Mouse (Mus musculus): ENCODE results near the gene Kctd21. TPM values are rescaled to one million over a fixed set of nuclear protein-coding genes. Genes with fewer than 3 reads are reported as not detected.

The Kctd21 gene
- polyA plus RNA-seq, 1 experiment from 2014 or later: 5.3 TPM

- Histone ChIP-seq H3K4me2 (peak overlapping the region; percentile 60), H3K9ac (no peak overlapping the region; the same call in 1 of the 2 replicates), H3K36me3 (ENCODE audit: poor library complexity, severe bottlenecking) (peaks cover 10% of the 10 kb centered on the region; the same call in 1 of the 2 replicates), H3K9me3 (replicated peaks) (no peaks in the 10 kb centered on the region), H3K4me3 (peak overlapping the region; percentile 32), H3K27ac (no peak overlapping the region), H3K27me3 (peaks cover 40% of the 10 kb centered on the region), H3K4me1 (peaks cover 15% of the 10 kb centered on the region)
- WGBS: 16% methylated on average over 92 of the region's 96 CpGs
- peak; percentile 60 for ATAC-seq
These were observed 6.8 kb upstream of the Kctd21 start for GRCm38 (mm10) chr7:97325156-97325985.

GRCm38 (mm10) chr7:97327376-97327775, 4.8 kb upstream of the Kctd21 start:
- Histone ChIP-seq H3K4me2 (no peak overlapping the region), H3K27ac (no peak overlapping the region), H3K27me3 (peaks cover 40% of the 10 kb centered on the region), H3K9me3 (replicated peaks) (no peaks in the 10 kb centered on the region), H3K36me3 (ENCODE audit: poor library complexity, severe bottlenecking) (peaks cover 5% of the 10 kb centered on the region; the same call in 1 of the 2 replicates), H3K9ac (no peak overlapping the region), H3K4me3 (no peak overlapping the region), H3K4me1 (peaks cover 25% of the 10 kb centered on the region)
- no peak for ATAC-seq
- 95% methylated on average over 4 of the region's 4 CpGs for WGBS

- H3K4me1 ChIP-seq: peaks cover 36% of the 10 kb centered on the region
- WGBS: 70% methylated on average over 13 of the region's 13 CpGs
- H3K27me3 ChIP-seq: peaks cover 36% of the 10 kb centered on the region
- ATAC-seq: no peak
- peak overlapping the region; percentile 40; the same call in 1 of the 2 replicates for H3K9ac ChIP-seq
- H3K4me3 ChIP-seq: no peak overlapping the region
- no peak overlapping the region for H3K27ac ChIP-seq
- no peaks in the 10 kb centered on the region; the same call in 1 of the 2 replicates for H3K36me3 ChIP-seq (ENCODE audit: poor library complexity, severe bottlenecking)
- no peak overlapping the region for H3K4me2 ChIP-seq
- no peaks in the 10 kb centered on the region for H3K9me3 ChIP-seq (replicated peaks)
These were observed 3.1 kb upstream of the Kctd21 start for GRCm38 (mm10) chr7:97328891-97329588.

- Histone ChIP-seq H3K36me3 (ENCODE audit: poor library complexity, severe bottlenecking) (no peaks in the 10 kb centered on the region), H3K9me3 (replicated peaks) (no peaks in the 10 kb centered on the region), H3K4me1 (peaks cover 36% of the 10 kb centered on the region), H3K27me3 (peaks cover 29% of the 10 kb centered on the region), H3K27ac (no peak overlapping the region), H3K4me3 (no peak overlapping the region), H3K4me2 (no peak overlapping the region), H3K9ac (no peak overlapping the region)
- WGBS: 79% methylated on average over 3 of the region's 3 CpGs
- ATAC-seq: no peak
These were observed 2.5 kb upstream of the Kctd21 start for GRCm38 (mm10) chr7:97329676-97330075.

GRCm38 (mm10) chr7:97330931-97331645, 1.0 kb upstream of the Kctd21 start:
- no peaks in the 10 kb centered on the region for H3K36me3 ChIP-seq (ENCODE audit: poor library complexity, severe bottlenecking)
- peaks cover 15% of the 10 kb centered on the region for H3K27me3 ChIP-seq
- peak overlapping the region; percentile 75 for H3K9ac ChIP-seq
- 72% methylated on average over 11 of the region's 11 CpGs for WGBS
- no peak for ATAC-seq
- no peaks in the 10 kb centered on the region for H3K9me3 ChIP-seq (replicated peaks)
- H3K4me1 ChIP-seq: peaks cover 26% of the 10 kb centered on the region
- peak overlapping the region; percentile 80 for H3K4me3 ChIP-seq
- H3K27ac ChIP-seq: no peak overlapping the region
- peak overlapping the region; percentile 78 for H3K4me2 ChIP-seq

GRCm38 (mm10) chr7:97332667-97333041, 527 bp downstream of the Kctd21 start:
- no peak for ATAC-seq
- Histone ChIP-seq H3K9me3 (replicated peaks) (no peaks in the 10 kb centered on the region), H3K27ac (no peak overlapping the region), H3K4me1 (peaks cover 26% of the 10 kb centered on the region), H3K4me2 (peak overlapping the region; percentile 78), H3K27me3 (no peaks in the 10 kb centered on the region), H3K36me3 (ENCODE audit: poor library complexity, severe bottlenecking) (no peaks in the 10 kb centered on the region), H3K9ac (peak overlapping the region; percentile 79), H3K4me3 (peak overlapping the region; percentile 80)
- 3% methylated on average over 9 of the region's 9 CpGs for WGBS

- WGBS: 83% methylated on average over 6 of the region's 6 CpGs
- Histone ChIP-seq H3K4me2 (peak overlapping the region; percentile 78), H3K4me3 (peak overlapping the region; percentile 80), H3K4me1 (peaks cover 26% of the 10 kb centered on the region), H3K36me3 (ENCODE audit: poor library complexity, severe bottlenecking) (no peaks in the 10 kb centered on the region), H3K9ac (0 out of 2 replicates have a peak overlapping the region, but pooled peaks have one; percentile 79), H3K27me3 (no peaks in the 10 kb centered on the region), H3K9me3 (replicated peaks) (no peaks in the 10 kb centered on the region), H3K27ac (no peak overlapping the region)
- no peak for ATAC-seq
These were observed 1.2 kb downstream of the Kctd21 start for GRCm38 (mm10) chr7:97333113-97333898.

- Histone ChIP-seq H3K4me1 (peaks cover 22% of the 10 kb centered on the region), H3K27me3 (no peaks in the 10 kb centered on the region), H3K27ac (no peak overlapping the region), H3K9me3 (replicated peaks) (no peaks in the 10 kb centered on the region), H3K4me3 (no peak overlapping the region), H3K4me2 (no peak overlapping the region), H3K36me3 (ENCODE audit: poor library complexity, severe bottlenecking) (no peaks in the 10 kb centered on the region), H3K9ac (no peak overlapping the region)
- no peak for ATAC-seq
- 89% methylated on average over 2 of the region's 2 CpGs for WGBS
These were observed 2.3 kb downstream of the Kctd21 start for GRCm38 (mm10) chr7:97334406-97334805.

- no peaks in the 10 kb centered on the region for H3K9me3 ChIP-seq (replicated peaks)
- no peak overlapping the region for H3K27ac ChIP-seq
- no peak overlapping the region for H3K9ac ChIP-seq
- 62% methylated on average over 1 of the region's 1 CpGs for WGBS
- H3K36me3 ChIP-seq (ENCODE audit: poor library complexity, severe bottlenecking): no peaks in the 10 kb centered on the region
- no peaks in the 10 kb centered on the region for H3K27me3 ChIP-seq
- no peak overlapping the region for H3K4me3 ChIP-seq
- no peak overlapping the region for H3K4me2 ChIP-seq
- H3K4me1 ChIP-seq: peaks cover 11% of the 10 kb centered on the region
- no peak for ATAC-seq
These were observed 4.6 kb downstream of the Kctd21 start for GRCm38 (mm10) chr7:97336678-97337077.

GRCm38 (mm10) chr7:97338593-97338992, 6.5 kb downstream of the Kctd21 start:
- no peaks in the 10 kb centered on the region for H3K4me1 ChIP-seq

GRCm38 (mm10) chr7:97339623-97340022, 7.5 kb downstream of the Kctd21 start:
- Histone ChIP-seq H3K4me1 (peaks cover 1% of the 10 kb centered on the region; the same call in 1 of the 2 replicates), H3K9me3 (replicated peaks) (no peaks in the 10 kb centered on the region)

More at GRCm38 (mm10) chr7:97338593-97338992, 6.5 kb downstream of the Kctd21 start:
- Histone ChIP-seq H3K4me2 (no peak overlapping the region), H3K9ac (no peak overlapping the region), H3K4me3 (no peak overlapping the region), H3K27ac (no peak overlapping the region), H3K27me3 (no peaks in the 10 kb centered on the region), H3K36me3 (ENCODE audit: poor library complexity, severe bottlenecking) (no peaks in the 10 kb centered on the region), H3K9me3 (replicated peaks) (no peaks in the 10 kb centered on the region)
- WGBS: 90% methylated on average over 4 of the region's 4 CpGs
- no peak for ATAC-seq

More at GRCm38 (mm10) chr7:97339623-97340022, 7.5 kb downstream of the Kctd21 start:
- no peak overlapping the region for H3K9ac ChIP-seq
- no peak overlapping the region for H3K4me2 ChIP-seq
- H3K36me3 ChIP-seq (ENCODE audit: poor library complexity, severe bottlenecking): no peaks in the 10 kb centered on the region
- 87% methylated on average over 7 of the region's 7 CpGs for WGBS
- no peak overlapping the region for H3K4me3 ChIP-seq
- ATAC-seq: peak; percentile 55; the same call in 1 of the 2 replicates
- no peak overlapping the region for H3K27ac ChIP-seq
- no peaks in the 10 kb centered on the region for H3K27me3 ChIP-seq
